Mouse (Mus musculus): ENCODE results near the gene Gal.

GRCm38 (mm10) chr19:3437980-3438379 is 23.6 kb upstream of the Gal start:
- TF ChIP-seq CTCF (IDR thresholded peaks at IDR 0.05) (peak; percentile 41), POLR2A (IDR thresholded peaks at IDR 0.05; ENCODE audit: insufficient read depth, low read depth, low read length) (no peak)

Data from heart, adult 2 months (tissue).